Mouse (Mus musculus) kidney, postnatal 10 days (tissue): ENCODE results near the gene 2900026A02Rik.

Source experiments
- DNase-seq: peaks from one replicate; pipeline ENCODE4 v3.0.0; 2021; ENCODE audit warnings: mixed read lengths

2900026A02Rik gene

DNA sequence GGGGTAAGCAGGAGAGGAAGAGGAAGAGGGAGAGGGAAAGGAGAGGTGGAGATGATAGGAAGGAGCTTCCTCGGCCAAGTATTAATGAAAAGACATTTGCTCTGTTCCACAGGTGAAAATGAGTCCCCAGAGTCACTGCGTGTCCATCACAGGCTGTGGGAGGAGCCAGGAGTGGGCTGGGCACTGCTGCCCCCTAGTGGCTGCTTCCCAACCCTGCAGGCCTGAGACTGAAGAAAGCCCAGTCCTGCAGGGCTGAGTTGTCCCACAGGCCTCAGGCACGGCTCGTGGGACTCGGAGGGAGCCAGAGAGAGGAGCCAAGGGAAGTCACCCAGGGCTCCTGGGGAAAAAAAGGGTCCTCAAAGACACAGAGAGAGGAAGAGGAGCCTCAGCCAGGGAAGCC is 47.7 kb downstream of the 2900026A02Rik start:
- peak; percentile 83 for DNase-seq

- no peak for DNase-seq
Observed at GRCm38 (mm10) chr5:113171968-113172578, 49.0 kb downstream of the 2900026A02Rik start.

DNA sequence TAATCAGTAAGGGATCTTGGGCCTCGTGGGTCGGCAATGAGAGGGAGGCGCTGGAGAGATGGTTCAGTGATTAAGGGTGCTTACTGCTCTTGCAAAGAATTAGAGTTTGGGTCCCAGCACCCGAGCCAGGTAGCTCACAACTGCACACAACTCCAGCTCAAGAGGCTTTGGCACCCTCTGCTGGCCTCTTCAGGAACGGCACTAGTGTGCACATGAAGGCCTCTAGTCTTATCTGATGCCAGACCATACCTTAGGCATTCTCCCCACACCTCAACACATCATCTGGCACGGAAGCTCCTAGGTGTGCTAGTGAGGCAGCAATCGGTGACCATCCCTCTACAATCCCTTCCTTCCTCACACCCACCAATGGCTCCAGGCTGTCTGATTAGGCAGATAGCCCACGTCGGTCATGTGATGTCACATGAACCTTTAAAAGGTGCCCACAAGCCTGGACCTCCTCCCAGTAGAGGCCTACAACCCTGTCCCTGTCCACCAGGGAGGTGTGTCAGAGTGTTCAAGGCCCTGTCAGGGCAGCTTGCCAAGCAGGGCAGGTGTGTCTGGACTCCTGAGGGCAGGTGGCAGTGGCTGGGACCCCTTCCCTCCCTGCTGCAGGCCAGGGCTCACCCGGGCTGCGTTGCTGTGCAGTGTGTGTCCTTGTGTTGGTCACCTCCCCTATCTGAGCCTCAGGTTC is 50.8 kb downstream of the 2900026A02Rik start:
- DNase-seq = peak; percentile 50

- peak; percentile 79 for DNase-seq
Observed at GRCm38 (mm10) chr5:113167733-113168132, 53.3 kb downstream of the 2900026A02Rik start.

- peak; percentile 55 for DNase-seq
Observed at GRCm38 (mm10) chr5:113165481-113165880, 55.6 kb downstream of the 2900026A02Rik start.

DNA sequence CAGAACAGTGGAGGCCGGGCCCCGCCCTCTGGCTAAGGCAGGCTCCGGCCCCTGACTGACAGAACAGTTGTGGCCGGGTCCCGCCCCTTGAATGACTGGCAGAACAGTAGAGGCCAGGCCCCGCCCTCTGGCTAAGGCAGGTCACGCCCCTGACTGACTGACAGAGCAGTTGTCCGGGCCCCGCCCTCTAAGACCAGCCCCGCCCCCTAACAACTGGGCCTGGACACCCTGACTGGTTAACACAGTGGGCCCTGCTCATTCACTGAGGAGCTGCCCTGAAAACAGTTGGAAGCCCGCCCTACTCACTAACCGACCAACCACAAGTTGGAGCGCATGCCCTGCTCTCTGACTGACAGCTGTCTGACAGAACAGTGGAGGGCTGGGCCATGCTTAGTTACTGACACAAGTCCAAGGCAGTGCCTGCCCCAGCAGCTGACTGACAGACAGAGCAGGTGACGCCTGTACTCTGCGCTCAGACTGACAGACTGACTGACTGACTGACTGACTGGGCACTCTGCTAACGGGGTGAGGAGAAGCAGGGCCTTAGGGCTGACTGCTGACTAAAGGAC is 56.1 kb downstream of the 2900026A02Rik start:
- peak; percentile 77 for DNase-seq

DNA sequence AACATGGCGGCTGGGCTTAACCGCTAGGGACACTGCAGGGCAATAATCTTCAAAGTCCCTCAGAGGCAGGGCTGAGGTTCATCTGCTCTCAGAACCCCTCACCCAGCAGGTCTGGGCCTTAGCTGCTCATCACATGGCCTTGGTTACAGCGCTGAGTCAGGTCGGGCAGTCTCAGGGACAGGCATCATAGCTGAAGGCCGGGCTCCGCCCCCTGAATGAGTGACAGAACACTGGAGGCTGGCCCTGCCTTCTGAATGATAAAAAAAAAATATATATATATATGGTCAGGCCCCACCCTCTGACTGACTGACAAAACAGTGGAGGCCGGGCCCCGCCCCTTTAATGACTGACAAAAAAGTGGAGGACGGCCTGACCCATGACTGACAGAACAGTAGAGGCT is 56.6 kb downstream of the 2900026A02Rik start:
- DNase-seq = no peak

DNA sequence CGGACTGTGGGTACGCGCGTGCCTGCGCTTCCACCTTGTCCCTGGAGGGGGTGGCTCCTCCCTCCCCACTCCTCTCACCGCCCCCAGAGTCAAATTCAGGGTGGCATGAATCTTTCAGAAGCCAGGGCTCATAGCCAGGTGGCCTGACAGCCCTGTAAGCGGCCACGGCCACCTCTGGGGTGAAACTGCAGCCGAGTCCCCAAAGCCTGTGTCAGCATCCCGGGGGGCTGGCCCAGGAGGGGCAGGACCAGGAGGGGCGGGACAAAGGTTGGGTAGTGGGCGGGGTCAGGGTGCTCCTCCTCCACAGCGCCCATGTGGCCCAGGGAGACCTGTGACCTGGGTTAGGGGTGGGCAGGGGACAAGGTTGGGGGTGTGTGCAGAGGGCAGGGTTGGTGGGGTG is 57.9 kb downstream of the 2900026A02Rik start:
- DNase-seq = peak; percentile 53

DNA sequence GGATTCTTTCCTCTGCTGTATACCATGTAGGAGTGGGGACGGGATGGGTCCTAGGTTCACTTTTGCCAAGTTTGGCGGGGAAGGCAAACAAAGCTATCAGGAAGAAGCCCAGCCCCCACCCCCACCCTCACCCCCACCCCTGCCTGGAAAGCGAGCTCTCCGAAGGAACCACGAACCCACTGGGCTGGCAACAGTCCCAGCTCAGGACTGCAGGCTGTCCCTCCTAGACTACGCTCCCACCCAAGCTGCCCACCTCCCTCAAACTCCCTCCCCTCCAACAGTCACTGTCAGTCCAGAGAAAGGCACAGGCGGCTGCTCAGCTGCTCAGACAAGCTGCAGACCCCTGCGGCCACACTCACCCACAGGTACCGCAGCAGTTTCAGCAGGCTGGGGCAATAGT is 58.3 kb downstream of the 2900026A02Rik start:
- DNase-seq = peak; percentile 47

DNA sequence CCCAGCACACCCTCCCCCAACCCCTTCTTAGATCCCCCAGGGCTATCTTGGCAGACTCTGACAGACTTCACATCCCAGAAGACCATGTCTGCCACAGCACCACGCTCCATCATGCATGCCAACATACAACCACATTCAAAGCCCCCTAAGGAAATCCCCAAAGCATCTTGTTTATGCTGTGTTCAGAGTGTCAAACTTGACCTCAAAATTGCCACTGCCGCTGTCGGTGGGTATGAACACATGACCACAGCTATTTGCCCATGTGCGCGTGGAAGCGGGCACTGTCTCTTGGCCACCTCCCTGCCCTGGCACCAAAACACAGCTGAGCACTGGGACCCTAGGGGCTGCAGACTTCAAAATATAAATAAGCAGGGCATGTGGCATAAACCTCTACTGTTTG is 59.5 kb downstream of the 2900026A02Rik start:
- no peak for DNase-seq

DNA sequence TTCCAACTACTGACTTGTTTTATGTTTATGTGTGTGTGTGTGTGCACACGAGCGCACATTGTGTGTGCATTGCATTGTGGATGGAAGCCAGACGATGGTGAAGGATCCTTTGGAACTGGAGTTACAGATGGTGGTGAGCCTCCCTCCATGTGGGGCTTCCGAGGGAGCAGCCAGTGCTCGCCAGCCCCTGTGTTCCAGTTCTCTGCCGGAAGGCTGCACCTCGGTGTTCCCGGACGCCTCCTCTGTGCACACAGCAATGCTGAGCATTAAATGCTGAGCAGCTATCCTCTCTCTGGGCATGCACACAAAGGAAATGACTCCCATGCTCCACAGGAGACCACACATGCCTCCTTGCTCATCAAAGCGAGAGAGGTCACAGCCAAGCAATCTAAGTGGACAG is 60.7 kb downstream of the 2900026A02Rik start:
- no peak for DNase-seq

DNA sequence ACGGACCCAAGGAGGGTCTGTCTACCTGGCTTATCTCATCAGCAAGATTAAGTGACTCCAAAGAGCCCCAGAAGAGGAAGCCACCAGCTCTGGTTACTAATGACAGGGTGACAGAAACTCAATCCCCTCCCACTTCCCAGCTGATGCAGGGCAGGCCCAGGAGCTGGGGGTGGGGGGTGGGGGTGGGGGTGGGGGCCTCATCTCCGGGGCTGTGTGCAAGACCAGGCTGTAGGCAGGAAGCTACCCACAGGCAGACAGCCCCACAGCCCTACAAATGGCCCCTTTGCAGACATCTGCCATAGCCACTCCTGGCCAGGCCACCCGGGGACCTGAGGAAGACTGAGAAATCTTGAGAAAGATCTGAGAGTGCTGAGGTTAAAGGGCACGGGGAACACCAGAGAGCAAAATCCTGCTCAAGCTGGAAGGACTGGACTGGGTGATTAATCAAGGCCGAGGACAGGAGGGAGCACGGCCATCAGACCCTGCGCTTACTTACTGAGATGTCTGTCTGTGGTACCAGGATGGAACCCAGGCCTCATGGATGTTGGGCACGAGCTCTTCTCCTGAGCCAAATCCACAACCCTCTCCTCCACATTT is 62.2 kb downstream of the 2900026A02Rik start:
- DNase-seq = no peak

GRCm38 (mm10) chr5:113157588-113157987 is 63.4 kb downstream of the 2900026A02Rik start:
- DNase-seq = peak; percentile 50

GRCm38 (mm10) chr5:113157006-113157405 is 64.0 kb downstream of the 2900026A02Rik start:
- DNase-seq = no peak

DNA sequence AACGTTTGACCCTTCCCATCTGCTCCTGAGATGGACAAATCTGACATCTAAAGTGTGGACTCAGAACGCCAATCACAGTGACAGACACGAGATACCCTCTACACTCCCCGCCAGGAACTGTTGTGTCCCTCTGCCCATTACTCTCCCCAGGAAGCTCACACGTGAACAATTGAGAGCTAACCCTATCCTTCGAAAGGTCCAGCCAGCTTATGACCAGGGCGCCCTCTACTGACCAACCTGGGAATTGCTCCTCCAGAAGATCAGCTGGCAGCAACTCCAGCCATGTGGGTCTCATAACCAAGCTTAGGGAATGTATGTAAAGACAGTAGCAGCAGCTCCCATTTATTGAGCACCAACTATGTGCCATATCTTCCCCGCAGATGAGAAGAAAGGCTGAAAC is 65.9 kb downstream of the 2900026A02Rik start:
- peak; percentile 89 for DNase-seq

DNA sequence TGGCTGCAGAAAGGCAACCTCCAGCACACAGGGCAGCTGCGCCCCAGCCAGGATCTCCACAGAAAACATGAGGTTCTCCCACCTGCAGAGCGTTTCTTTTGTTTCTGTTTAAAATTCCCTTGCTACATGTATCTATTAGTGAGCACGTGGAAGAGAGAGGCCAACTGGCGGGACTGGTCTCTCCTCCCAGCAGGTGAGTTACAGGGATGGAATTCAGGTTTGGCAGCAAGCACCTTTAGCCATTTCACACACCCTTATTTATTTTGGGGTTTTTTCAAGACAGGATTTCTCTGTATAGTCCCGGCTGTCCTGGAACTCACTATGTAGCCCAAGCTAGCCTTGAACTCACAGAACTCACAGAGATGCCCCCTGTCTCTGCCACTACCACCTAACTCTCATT is 66.6 kb downstream of the 2900026A02Rik start:
- no peak for DNase-seq

DNA sequence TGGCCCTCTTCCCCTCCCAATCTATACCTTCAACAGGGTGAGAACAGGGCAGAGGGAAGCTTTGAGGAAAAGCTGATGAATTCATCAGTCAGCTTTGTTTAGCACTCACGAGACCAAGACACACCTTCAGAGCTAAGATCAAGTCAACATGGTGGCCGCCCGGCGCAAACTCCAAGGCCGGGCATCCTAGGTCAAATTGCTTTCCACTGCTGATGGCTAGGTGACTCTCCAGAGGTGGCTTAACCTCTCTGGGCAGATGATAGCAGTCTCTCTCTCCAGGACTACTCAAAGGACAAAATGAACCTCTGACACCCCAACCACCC is 67.6 kb downstream of the 2900026A02Rik start:
- DNase-seq = no peak

DNA sequence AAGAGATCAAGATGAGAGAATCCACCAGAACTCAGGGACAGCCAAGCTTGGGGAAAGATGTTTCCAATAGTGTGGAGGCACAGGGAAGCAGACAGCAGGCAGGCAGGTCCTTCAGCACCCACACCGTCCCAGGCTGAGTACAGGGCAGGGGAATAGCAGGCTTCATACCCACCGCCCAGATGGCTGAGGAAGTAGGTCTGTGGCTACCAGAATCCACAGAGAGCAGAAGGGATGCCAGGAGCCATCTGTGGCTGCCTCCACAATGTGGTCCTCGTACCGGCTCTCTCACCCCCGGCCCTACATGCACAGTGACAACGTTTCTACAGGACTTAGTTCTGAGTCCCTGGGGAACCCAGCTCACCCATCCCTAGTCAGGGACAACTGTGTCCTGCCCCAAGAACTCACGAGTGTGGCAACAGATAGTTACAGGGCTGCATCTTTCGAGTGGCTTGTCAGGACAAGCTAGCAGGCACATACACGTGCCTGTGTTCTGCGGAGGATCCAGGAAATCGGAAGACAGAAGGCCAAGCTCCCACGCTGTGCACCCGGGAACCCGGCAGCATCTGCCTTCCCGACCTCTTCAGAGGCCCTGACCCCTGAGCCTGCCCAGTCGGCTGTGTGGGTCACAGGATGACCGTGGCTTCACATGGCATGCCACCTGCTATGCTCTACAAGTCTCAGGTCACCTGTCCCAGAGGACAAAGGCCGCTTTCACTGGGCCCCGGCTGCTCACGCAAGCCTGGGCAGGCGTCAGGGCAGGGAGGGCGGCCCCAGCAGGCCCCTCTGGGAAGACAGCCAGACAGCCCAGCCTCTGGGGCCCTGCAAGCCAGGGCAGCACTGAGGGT is 68.2 kb downstream of the 2900026A02Rik start:
- peak; percentile 72 for DNase-seq

GRCm38 (mm10) chr5:113151554-113152103 is 69.4 kb downstream of the 2900026A02Rik start:
- peak; percentile 83 for DNase-seq

GRCm38 (mm10) chr5:113150871-113151553 is 70.0 kb downstream of the 2900026A02Rik start:
- no peak for DNase-seq

DNA sequence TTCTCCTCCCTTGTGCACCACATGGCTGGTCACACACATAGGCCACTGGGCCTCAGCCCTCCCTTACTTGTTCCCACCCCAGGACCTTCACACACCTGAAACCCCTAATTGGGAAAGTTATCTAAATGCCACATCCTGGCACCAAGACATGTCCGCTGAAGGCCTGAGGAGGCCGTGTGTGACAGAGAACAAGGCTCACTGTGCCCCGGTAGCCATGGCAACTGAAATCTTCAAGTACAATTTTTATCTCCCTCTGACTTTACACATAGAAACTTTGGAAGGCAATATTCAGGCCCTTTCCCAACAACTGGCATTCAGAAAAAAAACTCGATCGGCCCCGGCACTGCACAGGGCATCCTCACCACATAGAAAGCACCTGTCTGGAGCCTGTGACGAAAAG is 72.0 kb downstream of the 2900026A02Rik start:
- no peak for DNase-seq

DNA sequence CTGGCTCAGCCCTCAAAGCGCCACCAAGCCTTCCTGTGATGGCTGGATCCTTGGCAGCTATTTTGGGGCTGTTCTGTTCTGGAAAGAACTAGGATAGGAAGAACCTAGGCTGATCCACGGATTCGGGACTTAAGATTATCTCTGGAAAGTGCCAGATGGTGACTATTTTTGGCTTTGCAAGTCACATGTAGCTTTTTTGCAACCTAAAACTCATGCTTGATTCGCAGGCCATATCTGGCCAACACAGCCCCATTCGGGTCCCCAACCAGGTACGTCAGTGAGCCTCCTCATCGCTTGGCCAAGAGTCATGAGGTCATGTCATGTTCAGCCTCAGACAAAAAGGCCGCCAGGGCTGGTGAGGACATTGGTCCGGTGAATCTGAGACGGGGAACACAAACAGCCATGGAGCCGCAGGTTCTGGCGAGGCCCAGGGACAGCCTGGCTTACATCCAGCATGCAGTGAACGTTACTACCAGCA is 73.0 kb downstream of the 2900026A02Rik start:
- no peak for DNase-seq
